ENCODE assay signal across 8 mouse cellular contexts in the genomic region with DNA sequence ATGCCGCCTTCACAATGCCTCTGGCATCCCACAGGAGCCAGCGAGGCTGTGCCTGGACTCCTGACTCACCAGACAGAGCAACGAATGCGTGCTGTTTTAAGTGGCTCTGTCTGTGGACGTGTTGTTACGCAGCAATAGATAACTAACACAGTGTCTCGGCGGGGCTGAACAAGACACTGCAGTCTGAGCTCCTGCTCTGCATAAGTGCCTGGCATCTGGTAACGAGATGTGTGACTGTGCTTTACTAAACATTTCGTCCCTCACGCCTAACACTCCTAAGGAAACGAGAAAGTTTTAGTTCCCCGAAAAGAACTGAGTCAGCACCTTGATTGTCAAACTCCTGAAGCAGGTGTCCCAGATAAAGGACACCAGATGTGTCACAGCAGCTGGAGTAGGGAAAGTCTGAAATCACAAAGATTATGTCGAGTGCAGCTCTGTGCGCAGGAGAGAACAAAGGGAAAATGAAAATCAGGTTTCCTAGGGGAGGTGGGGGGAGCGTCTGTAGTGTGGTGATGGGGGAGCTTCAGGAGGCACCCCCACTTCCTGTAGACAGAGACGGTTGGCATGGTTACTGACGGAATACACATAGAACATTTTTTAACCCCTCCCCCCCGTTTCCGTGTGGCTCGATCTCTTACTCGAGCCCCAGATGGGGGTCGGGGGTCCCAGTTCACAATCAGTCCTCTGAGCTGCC.
DNase-seq lines count a peak whose midpoint lies in the region; ATAC-seq and TF ChIP-seq lines count a peak whose summit lies in the region.

No protein-coding gene starts in this region.

- no peak for DNase-seq in heart, embryonic 10.5 days (ENCODE audit: low spot score)
- no peak for DNase-seq in heart, postnatal 10 days
- no peak for DNase-seq in ES-E14 (ENCODE audit: low read depth, low spot score)
- no peak for DNase-seq in hindbrain, embryonic 10.5 days (ENCODE audit: low spot score)
- no peak for DNase-seq in ovary, adult 18-20 months (ENCODE audit: low spot score)
- DNase-seq in layer of hippocampus, adult 8-10 months (ENCODE audit: low spot score in 2 of 2): no peak

- H3K27ac ChIP-seq in heart, embryonic 10.5 days: peak overlapping the region; percentile 68; the same call in 1 of the 2 replicates
- H3K27ac ChIP-seq in ES-E14 (ENCODE audit: insufficient read depth, low read depth, low read length, poor library complexity, severe bottlenecking): no peak overlapping the region
- H3K27ac ChIP-seq in hindbrain, embryonic 10.5 days: peak overlapping the region; percentile 83
- H3K27ac ChIP-seq in midbrain, embryonic 13.5 days: peak overlapping the region; percentile 68

- 30% methylated on average over 23 of the region's 23 CpGs for WGBS in heart, embryonic 10.5 days
- WGBS in hindbrain, embryonic 10.5 days: 59% methylated on average over 23 of the region's 23 CpGs
- WGBS in midbrain, embryonic 13.5 days: 23% methylated on average over 23 of the region's 23 CpGs

- intact Hi-C loops in heart, postnatal 10 days (cut with DNase I): no loop called here

- peak overlapping the region; percentile 27 for H3K4me2 ChIP-seq in midbrain, embryonic 13.5 days (replicated peaks)

- H3K27me3 ChIP-seq in heart, embryonic 10.5 days (ENCODE audit: insufficient read depth, poor library complexity, severe bottlenecking): peaks cover 43% of the 10 kb centered on the region
- H3K27me3 ChIP-seq in hindbrain, embryonic 10.5 days (ENCODE audit: insufficient read depth, poor library complexity, severe bottlenecking): no peaks in the 10 kb centered on the region; the same call in 1 of the 2 replicates
- no peaks in the 10 kb centered on the region for H3K27me3 ChIP-seq in midbrain, embryonic 13.5 days

- H3K4me3 ChIP-seq in heart, embryonic 10.5 days: peak overlapping the region; percentile 30
- H3K4me3 ChIP-seq in ES-E14 (ENCODE audit: insufficient read depth in 1 of 2, low read depth in 1 of 2, low read length in 2 of 2, poor library complexity in 1 of 2, severe bottlenecking in 1 of 2): no peak overlapping the region
- no peak overlapping the region for H3K4me3 ChIP-seq in hindbrain, embryonic 10.5 days
- no peak overlapping the region for H3K4me3 ChIP-seq in midbrain, embryonic 13.5 days (replicated peaks)

- in situ Hi-C loops in ES-E14 (cut with MboI; ENCODE audit: low sequenced_read_pairs in 2 of 2, unreplicated experiment in 2 of 2): no loop called here

- no peaks in the 10 kb centered on the region for H3K9me3 ChIP-seq in heart, embryonic 10.5 days
- H3K9me3 ChIP-seq in ES-E14 (ENCODE audit: control insufficient read depth, insufficient read depth, low read depth, low read length): no peaks in the 10 kb centered on the region
- no peaks in the 10 kb centered on the region for H3K9me3 ChIP-seq in hindbrain, embryonic 10.5 days
- H3K9me3 ChIP-seq in midbrain, embryonic 13.5 days: no peaks in the 10 kb centered on the region

- no peaks in the 10 kb centered on the region for H3K36me3 ChIP-seq in heart, embryonic 10.5 days
- no peaks in the 10 kb centered on the region for H3K36me3 ChIP-seq in ES-E14 (ENCODE audit: control insufficient read depth, insufficient read depth, low read length, poor library complexity, severe bottlenecking)
- no peaks in the 10 kb centered on the region for H3K36me3 ChIP-seq in hindbrain, embryonic 10.5 days
- H3K36me3 ChIP-seq in midbrain, embryonic 13.5 days: no peaks in the 10 kb centered on the region

- no peak overlapping the region for H3K9ac ChIP-seq in ES-E14 (ENCODE audit: insufficient read depth, low read depth, low read length, poor library complexity, severe bottlenecking)
- H3K9ac ChIP-seq in midbrain, embryonic 13.5 days (replicated peaks): peak overlapping the region; percentile 29

- ATAC-seq in midbrain, embryonic 13.5 days: peak; percentile 31; the same call in 1 of the 2 replicates
- no peak for ATAC-seq in cerebellum, adult (ENCODE audit: insufficient number of reproducible peaks, low FRiP score, low TSS enrichment)

- peaks cover 57% of the 10 kb centered on the region for H3K4me1 ChIP-seq in heart, embryonic 10.5 days
- H3K4me1 ChIP-seq in ES-E14 (ENCODE audit: control insufficient read depth in 2 of 2, insufficient read depth in 2 of 2, low read length in 2 of 2, poor library complexity in 1 of 2): no peaks in the 10 kb centered on the region
- H3K4me1 ChIP-seq in hindbrain, embryonic 10.5 days (replicated peaks): peaks cover 89% of the 10 kb centered on the region
- H3K4me1 ChIP-seq in midbrain, embryonic 13.5 days (replicated peaks): peaks cover 98% of the 10 kb centered on the region

TF ChIP-seq in ES-E14, 5 proteins besides CTCF, POLR2A, EP300 and RAD21:
- TF ChIP-seq MAFK (IDR thresholded peaks at IDR 0.05; ENCODE audit: insufficient read depth, low read depth, low read length): peak; percentile 78
- no peak for TF ChIP-seq CHD2 (IDR thresholded peaks at IDR 0.05; ENCODE audit: low read depth, low read length)
